Mouse (Mus musculus) thymus, adult 2 months (tissue): ENCODE data around the gene Mpl.

Experiments used
- CTCF ChIP-seq: fragments of 200-500 bp; IDR thresholded peaks from 2 replicates; pipeline ENCODE4 v1.5.1; 2012; ENCODE audit warnings: mild to moderate bottlenecking, control low read depth, low read length, moderate library complexity, borderline replicate concordance; ENCODE audit not compliant: control insufficient read depth, poor library complexity, insufficient read depth; ENCODE audit errors: extremely low read depth
- POLR2A ChIP-seq: fragments of 200-500 bp; IDR thresholded peaks from 2 replicates; pipeline ENCODE4 v1.6.1; 2012; ENCODE audit warnings: mild to moderate bottlenecking, low read length, control low read depth, moderate library complexity; ENCODE audit not compliant: control insufficient read depth, poor library complexity, insufficient read depth; ENCODE audit errors: extremely low read depth

DNA sequence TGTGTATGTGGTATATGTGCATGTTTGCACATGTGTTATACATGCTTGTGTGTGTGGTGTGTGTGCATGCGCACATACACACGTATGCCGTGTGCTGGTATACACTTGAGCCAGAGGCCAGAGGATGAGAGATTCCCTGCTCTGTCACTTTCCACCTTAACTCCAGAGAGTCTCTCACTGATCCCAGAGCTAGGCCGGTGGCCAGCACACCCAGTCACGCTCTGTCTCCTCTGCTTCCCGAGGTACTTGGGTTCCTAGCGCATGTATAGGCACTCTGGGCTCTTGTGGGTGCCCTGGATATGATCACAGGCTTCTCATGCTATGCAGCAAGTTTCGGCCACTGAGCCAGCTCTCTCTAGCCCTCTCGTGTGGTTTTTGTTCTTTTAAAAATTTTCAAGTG, 43.5 kb upstream of the Mpl start:
- TF ChIP-seq CTCF (no peak), POLR2A (no peak)
